Mouse (Mus musculus): ENCODE results near the gene Pomp. TPM values are rescaled to one million over a fixed set of nuclear protein-coding genes. Genes with fewer than 3 reads are reported as not detected.

The Pomp gene
- total RNA-seq (2023), result 57.6 to 86.9 TPM (median 64.8 TPM) in 4 replicates

GRCm38 (mm10) chr5:147860449-147861261 is at the start of gene Pomp:
Pomp (plus strand) TSS chr5:147860461.

GRCm38 (mm10) chr5:147894455-147895076 is 34.3 kb downstream of the Pomp start, which contains the start of gene Slc46a3:
Slc46a3 (minus strand) TSS chr5:147894815.

Other genes starting within 250 kb of the Pomp start
- gene Flt1, start 134.4 kb upstream of the Pomp start, total RNA-seq (2023), result not detected in 4 replicates
- 20.0 to 23.6 TPM (median 20.9 TPM) in 4 replicates for gene Slc46a3, start 34.4 kb downstream of the Pomp start, total RNA-seq (2023)
- 0.31 to 2.1 TPM (median 0.79 TPM) in 3 of 4 replicates, not detected in the other for gene Mtus2, start 96.9 kb downstream of the Pomp start, total RNA-seq (2023)

All from B cell, adult 62 days (primary cell).